Mouse (Mus musculus) bone marrow, adult 2 months (tissue): ENCODE data around the gene Mxi1.

Experiments used
- CTCF ChIP-seq: fragments of 200-500 bp; IDR thresholded peaks from 2 replicates; pipeline ENCODE4 v1.5.1; 2011; ENCODE audit warnings: low read length, control low read depth; ENCODE audit not compliant: control insufficient read depth, insufficient read depth
- POLR2A ChIP-seq: fragments of 200-500 bp; IDR thresholded peaks from 2 replicates; pipeline ENCODE4 v1.6.1; 2011; ENCODE audit warnings: low read depth, mild to moderate bottlenecking, control low read depth, low read length, borderline replicate concordance; ENCODE audit not compliant: control insufficient read depth

DNA sequence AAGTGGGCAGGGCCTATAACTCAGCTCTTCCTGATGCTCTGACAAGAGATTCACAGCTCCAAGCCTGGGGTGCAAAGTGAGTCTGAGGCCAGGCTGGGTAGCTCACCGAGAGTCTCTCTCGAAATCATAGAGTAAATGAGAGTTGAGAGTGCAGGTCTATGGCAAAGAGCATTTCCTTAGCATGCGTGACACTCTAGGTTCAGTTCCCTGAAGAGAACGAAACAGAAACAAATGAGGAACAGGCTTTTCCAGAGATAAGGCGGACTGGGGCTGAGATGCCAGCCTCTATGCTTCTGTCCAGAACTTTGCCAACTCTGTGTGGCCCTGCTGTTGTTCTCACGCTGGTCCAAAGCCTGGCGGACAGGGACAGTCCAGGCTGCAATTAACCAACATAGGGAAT is 6.9 kb upstream of the Mxi1 start:
- TF ChIP-seq CTCF (no peak), POLR2A (no peak)
